Mouse (Mus musculus): ENCODE measurements around the gene Tead1.

Tead1 gene

GRCm38 (mm10) chr7:112816016-112816415 lies 136.9 kb downstream of the Tead1 start:
- DNase-seq (ENCODE audit: low spot score in 2 of 2) = no peak

DNA sequence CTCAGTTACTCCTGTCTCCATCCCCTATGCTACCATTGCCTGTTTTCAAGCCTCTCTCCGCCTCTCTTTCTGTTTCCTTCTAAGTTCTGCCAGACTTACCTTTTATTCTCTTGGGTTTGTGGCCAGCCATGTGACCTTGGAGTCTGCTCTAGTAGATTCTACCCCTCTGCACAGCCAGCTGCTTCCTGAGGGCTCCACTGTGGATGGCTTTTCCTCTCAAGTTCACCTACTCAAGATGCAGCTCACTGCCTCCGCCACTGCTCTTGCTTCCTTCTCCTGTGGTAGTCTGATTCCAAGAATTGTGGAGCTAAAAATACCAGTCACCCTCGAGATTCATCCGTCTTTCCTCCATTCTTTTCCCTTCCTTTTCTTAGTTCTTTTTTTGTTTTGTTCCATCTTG lies 140.7 kb downstream of the Tead1 start:
- no peak for DNase-seq (ENCODE audit: low spot score in 2 of 2)

DNA sequence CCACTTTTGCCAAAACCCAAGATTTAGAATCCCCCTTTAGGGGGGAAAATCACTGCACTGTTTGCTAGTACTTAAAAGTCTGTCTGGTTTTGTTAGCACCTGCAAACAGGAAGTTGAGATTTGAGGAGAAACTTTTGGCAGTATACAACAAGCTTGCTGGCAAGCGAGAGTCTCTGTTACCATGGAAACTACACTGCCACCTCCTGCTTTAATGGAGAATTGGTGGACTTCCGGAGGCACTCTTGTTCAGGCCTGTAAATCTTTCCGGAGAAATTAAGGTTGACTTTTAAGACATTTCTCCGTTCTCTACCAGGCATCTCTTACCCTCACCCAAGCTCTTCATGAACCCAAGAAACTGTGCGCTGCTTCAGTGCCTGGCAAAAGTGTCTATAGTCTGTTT lies 143.8 kb downstream of the Tead1 start:
- DNase-seq (ENCODE audit: low spot score in 2 of 2) = no peak

GRCm38 (mm10) chr7:112823621-112824020 lies 144.5 kb downstream of the Tead1 start:
- peak in 1 of 2 experiments; percentile 28 for DNase-seq (ENCODE audit: low spot score in 2 of 2)

DNA sequence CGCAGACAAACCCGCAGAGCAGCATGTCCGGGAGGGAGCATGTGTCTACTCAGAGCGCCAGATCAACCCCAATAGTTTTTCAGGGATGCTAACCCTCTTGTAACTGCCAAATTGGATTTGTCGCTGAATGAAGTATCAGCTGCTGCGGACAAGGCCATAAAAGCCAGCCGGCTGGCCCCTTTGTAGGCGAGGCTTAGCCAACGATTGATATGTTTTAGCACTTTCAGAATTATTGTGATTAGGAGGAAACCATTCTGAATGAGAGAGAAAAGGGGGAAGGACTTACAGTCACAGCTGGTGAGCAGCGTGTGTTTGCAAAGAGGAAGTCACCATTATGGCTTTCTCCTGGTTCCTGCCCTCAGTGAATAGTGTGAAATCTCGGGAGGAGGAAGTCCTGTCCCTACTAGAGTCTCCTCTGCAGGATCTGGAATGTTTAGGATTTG lies 146.2 kb downstream of the Tead1 start:
- DNase-seq (ENCODE audit: low spot score in 2 of 2) = no peak

- peak in 1 of 2 experiments; percentile 41 for DNase-seq (ENCODE audit: low spot score in 2 of 2)
Observed at GRCm38 (mm10) chr7:112826114-112826911, 147.2 kb downstream of the Tead1 start.

DNA sequence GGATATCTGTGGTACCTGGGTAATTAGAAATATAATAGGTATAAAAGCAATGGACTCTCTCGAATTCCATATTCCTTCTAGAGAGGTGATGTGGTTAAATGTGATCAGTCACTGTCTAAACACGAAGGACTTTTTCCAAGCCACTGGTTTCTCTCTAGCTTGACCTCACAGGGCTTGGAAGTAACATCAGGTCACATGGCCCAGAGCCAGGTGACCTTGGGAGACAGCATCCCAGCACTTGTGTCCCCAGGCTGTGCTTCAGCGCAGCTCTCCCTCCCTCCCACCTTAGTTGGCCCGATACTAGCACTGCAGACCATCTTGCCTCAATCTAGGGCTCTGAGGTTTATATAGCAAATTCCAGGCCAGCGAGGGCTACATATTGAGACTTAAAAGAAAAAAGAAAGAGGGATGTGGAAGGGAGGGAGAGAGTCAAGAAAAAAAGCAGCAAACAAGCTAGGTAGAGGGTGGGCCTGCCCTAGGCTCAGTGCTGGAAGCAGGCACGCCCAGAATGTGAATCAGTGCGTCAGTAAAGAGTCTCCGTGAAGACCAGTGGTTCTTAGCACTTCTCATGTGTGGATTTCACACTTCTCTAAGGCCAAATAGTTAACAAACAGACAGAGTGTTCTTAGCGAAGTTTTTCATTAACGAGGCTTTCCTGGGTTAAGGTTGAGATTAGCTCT lies 149.0 kb downstream of the Tead1 start:
- DNase-seq (ENCODE audit: low spot score in 2 of 2) = no peak

DNA sequence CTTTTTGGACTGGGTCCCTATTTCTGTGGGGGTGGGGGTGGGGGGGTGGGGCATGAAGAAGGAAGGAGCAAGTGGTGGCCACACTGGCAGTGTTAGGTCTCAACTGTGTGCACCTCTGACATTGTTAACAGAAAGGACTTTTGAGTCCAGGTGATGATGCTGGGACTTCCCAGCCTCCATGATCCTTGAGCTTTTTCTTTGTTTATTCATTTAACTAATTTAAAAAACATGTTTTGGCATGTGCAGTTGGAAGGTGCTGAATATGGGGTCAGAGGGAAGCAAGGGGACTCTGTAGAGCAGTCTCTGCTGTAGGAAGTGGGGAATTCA lies 149.5 kb downstream of the Tead1 start:
- DNase-seq (ENCODE audit: low spot score in 2 of 2) = no peak

- no peak for DNase-seq (ENCODE audit: low spot score in 2 of 2)
Observed at GRCm38 (mm10) chr7:112830946-112831345, 151.8 kb downstream of the Tead1 start.

DNA sequence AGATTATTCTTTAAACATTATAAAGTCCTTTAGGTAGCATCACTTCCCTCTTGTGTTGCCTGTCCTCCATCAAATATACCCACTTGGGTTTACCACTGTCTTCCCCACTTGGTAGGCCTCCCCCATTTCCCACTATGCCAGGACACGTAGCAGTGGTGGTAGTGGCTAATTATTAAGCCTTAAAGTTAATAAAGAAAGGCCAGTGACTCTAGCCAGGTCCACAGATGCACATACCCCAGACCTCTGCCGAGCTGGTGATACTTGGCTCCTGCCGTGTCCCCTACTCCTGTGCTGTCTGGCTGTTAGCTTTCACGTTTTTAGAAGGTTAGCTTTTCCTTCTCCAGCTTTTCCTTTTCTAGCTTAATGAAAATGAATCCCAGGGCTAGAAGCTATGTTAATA lies 152.3 kb downstream of the Tead1 start:
- no peak for DNase-seq (ENCODE audit: low spot score in 2 of 2)

GRCm38 (mm10) chr7:112833132-112833531 lies 154.0 kb downstream of the Tead1 start:
- DNase-seq (ENCODE audit: low spot score in 2 of 2) = no peak

DNA sequence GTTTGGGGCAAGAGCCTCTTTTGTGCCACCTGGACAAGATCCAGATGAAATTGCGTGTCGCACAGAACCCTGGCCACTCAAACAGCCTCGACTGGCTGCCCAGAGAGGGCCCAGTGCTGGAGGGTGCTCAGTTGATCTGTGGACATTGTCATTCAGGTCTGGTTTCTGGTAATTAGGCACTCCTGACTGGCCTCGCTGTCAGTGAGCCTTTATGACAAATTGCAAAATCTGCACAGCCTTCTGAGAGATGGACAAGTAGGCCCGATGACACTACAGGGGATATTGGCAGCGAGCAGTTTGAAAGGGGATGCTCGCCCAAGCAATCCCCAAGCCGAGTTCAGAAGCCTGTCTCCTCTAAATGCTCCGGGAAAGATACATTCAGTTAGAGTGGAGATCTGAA lies 157.0 kb downstream of the Tead1 start:
- no peak for DNase-seq (ENCODE audit: low spot score in 2 of 2)

GRCm38 (mm10) chr7:112838131-112838530 lies 159.0 kb downstream of the Tead1 start:
- DNase-seq (ENCODE audit: low spot score in 2 of 2) = no peak

DNA sequence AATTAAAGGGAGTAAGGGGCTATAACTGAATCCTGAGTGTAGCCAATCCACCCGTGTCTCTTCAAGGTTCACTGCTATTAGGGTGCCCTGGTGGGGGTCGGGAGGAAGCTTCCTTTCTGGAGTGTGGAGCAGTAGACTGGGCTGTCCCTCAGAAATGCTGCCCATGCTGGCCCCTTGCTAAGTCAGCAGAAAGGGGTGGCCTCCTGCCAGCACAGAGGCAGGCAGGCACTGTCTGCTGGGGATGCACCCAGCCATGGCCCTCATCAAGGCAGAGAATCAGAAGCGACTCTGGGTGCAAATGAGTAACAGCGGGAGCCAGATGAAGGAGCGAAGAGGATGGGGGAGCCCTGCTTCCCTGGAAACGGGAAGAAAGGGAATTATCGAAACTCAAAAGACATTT lies 161.2 kb downstream of the Tead1 start:
- no peak for DNase-seq (ENCODE audit: low spot score in 2 of 2)

GRCm38 (mm10) chr7:112840890-112841289 lies 161.8 kb downstream of the Tead1 start:
- no peak for DNase-seq (ENCODE audit: low spot score in 2 of 2)

GRCm38 (mm10) chr7:112841484-112841883 lies 162.4 kb downstream of the Tead1 start:
- no peak for DNase-seq (ENCODE audit: low spot score in 2 of 2)

GRCm38 (mm10) chr7:112841886-112842285 lies 162.8 kb downstream of the Tead1 start:
- peak in 1 of 2 experiments; percentile 49 for DNase-seq (ENCODE audit: low spot score in 2 of 2)

- no peak for DNase-seq (ENCODE audit: low spot score in 2 of 2)
Observed at GRCm38 (mm10) chr7:112851281-112851744, 172.2 kb downstream of the Tead1 start.

DNA sequence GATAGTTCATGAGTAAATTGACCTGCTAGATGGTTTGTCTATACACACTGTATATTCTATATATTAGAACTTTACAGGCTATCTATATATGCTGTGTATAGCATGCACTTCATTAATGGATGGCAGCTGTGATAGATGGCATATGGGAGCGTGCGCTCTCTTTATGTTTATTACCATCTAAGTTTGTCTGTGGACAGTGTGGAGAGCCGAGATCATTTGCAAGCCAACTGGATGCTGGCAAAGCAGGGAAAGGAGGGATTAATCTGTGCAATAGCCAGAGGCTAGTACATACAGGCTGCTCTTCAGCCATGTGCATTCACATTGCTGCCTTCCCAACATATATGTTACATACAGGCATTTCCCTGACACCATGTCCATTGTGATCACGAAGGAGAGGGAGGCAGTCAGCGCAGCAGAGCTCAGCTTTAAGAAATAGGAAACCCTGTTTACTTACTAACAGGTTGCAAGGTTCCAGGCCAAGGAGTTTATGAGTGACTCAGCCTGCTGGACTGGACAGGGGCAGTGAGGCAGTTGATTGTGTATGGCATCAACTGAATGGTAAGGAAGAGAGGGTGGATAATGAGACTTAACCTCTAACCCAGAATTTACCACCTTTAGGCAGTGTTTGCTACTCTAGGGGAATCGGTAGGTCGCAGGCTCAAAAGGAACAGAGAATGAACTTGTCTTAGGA lies 173.2 kb downstream of the Tead1 start:
- DNase-seq (ENCODE audit: low spot score in 2 of 2) = no peak

- no peak for DNase-seq (ENCODE audit: low spot score in 2 of 2)
Observed at GRCm38 (mm10) chr7:112853857-112854256, 174.7 kb downstream of the Tead1 start.

DNA sequence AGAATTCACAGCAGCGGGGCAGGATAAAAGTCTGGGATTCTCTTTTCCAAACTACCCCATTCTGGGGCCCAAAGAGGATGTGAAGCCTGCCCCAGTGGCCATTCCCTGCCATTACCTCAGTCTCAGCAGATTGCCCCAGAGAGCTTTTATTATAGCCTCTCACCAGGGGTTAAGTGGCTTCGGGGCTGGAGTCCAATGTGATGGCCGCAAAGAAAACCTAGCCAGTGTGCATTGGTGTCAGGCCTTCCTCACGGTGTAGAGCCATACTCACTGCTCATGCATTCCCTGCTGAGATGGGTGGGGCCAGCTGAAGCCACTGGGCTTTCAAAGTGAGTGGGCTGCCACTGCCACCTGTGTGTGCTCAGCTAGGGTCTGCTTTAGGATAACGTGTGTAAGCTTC lies 175.4 kb downstream of the Tead1 start:
- DNase-seq (ENCODE audit: low spot score in 2 of 2) = no peak

GRCm38 (mm10) chr7:112855419-112855818 lies 176.3 kb downstream of the Tead1 start:
- DNase-seq (ENCODE audit: low spot score in 2 of 2) = no peak

Measured in left cerebral cortex, adult 9 months (tissue).